Mouse (Mus musculus): ENCODE results near the gene Cabin1. TPM values are rescaled to one million over a fixed set of nuclear protein-coding genes. Genes with fewer than 3 reads are reported as not detected.

Cabin1 gene
- total RNA-seq, 1 experiment: 59.0 TPM

GRCm38 (mm10) chr10:75635693-75636055 lies 128.5 kb downstream of the Cabin1 start:
- no peaks in the 10 kb centered on the region for H3K9me3 ChIP-seq (ENCODE audit: control insufficient read depth, insufficient read depth, low read depth, low read length)
- peak; percentile 93 for DNase-seq (ENCODE audit: low read depth, low spot score)
- H3K27ac ChIP-seq (ENCODE audit: insufficient read depth, low read depth, low read length, poor library complexity, severe bottlenecking): peak overlapping the region; percentile 50; the same call in 1 of the 2 replicates
- in situ Hi-C loops (cut with MboI; ENCODE audit: low sequenced_read_pairs in 2 of 2, unreplicated experiment in 2 of 2): no loop called here
- H3K4me1 ChIP-seq (ENCODE audit: control insufficient read depth in 2 of 2, insufficient read depth in 2 of 2, low read length in 2 of 2, poor library complexity in 1 of 2): peaks cover 3 to 27% of the 10 kb centered on the region in 2 experiments; a peak in 3 of 4 replicates
- no peak overlapping the region for H3K9ac ChIP-seq (ENCODE audit: insufficient read depth, low read depth, low read length, poor library complexity, severe bottlenecking)
- peaks cover 3% of the 10 kb centered on the region; the same call in 1 of the 2 replicates for H3K36me3 ChIP-seq (ENCODE audit: control insufficient read depth, insufficient read depth, low read length, poor library complexity, severe bottlenecking)
- TF ChIP-seq ZC3H11A (IDR thresholded peaks at IDR 0.05; ENCODE audit: borderline replicate concordance, low read depth, low read length) (peak; percentile 72), ZNF384 (IDR thresholded peaks at IDR 0.05; ENCODE audit: low read depth, low read length) (0 out of 2 replicates have a peak, but pooled peaks have one; percentile 38), MAFK (IDR thresholded peaks at IDR 0.05; ENCODE audit: insufficient read depth, low read depth, low read length) (no peak), HCFC1 (IDR thresholded peaks at IDR 0.05; ENCODE audit: borderline replicate concordance, insufficient read depth, low read length) (peak; percentile 72; the same call in 1 of the 2 replicates), CHD2 (IDR thresholded peaks at IDR 0.05; ENCODE audit: low read depth, low read length) (no peak)
- peak overlapping the region; percentile 11 to 14; a peak in 3 of 4 replicates for H3K4me3 ChIP-seq (ENCODE audit: insufficient read depth in 1 of 2, low read depth in 1 of 2, low read length in 2 of 2, poor library complexity in 1 of 2, severe bottlenecking in 1 of 2)

GRCm38 (mm10) chr10:75635019-75635692 lies 129.0 kb downstream of the Cabin1 start:
- in situ Hi-C loops (cut with MboI; ENCODE audit: low sequenced_read_pairs in 2 of 2, unreplicated experiment in 2 of 2): no loop called here
- H3K4me1 ChIP-seq (ENCODE audit: control insufficient read depth in 2 of 2, insufficient read depth in 2 of 2, low read length in 2 of 2, poor library complexity in 1 of 2): peaks cover 3 to 27% of the 10 kb centered on the region in 2 experiments; a peak in 3 of 4 replicates
- H3K4me3 ChIP-seq (ENCODE audit: insufficient read depth in 1 of 2, low read depth in 1 of 2, low read length in 2 of 2, poor library complexity in 1 of 2, severe bottlenecking in 1 of 2): peak overlapping the region; percentile 11 to 14; a peak in 3 of 4 replicates
- H3K9me3 ChIP-seq (ENCODE audit: control insufficient read depth, insufficient read depth, low read depth, low read length): no peaks in the 10 kb centered on the region
- peaks cover 3% of the 10 kb centered on the region; the same call in 1 of the 2 replicates for H3K36me3 ChIP-seq (ENCODE audit: control insufficient read depth, insufficient read depth, low read length, poor library complexity, severe bottlenecking)
- TF ChIP-seq CHD2 (IDR thresholded peaks at IDR 0.05; ENCODE audit: low read depth, low read length): no peak
- no peak for TF ChIP-seq ZC3H11A (IDR thresholded peaks at IDR 0.05; ENCODE audit: borderline replicate concordance, low read depth, low read length)
- TF ChIP-seq ZNF384 (IDR thresholded peaks at IDR 0.05; ENCODE audit: low read depth, low read length): no peak
- TF ChIP-seq HCFC1 (IDR thresholded peaks at IDR 0.05; ENCODE audit: borderline replicate concordance, insufficient read depth, low read length): no peak
- no peak for TF ChIP-seq MAFK (IDR thresholded peaks at IDR 0.05; ENCODE audit: insufficient read depth, low read depth, low read length)
- no peak overlapping the region for H3K9ac ChIP-seq (ENCODE audit: insufficient read depth, low read depth, low read length, poor library complexity, severe bottlenecking)
- no peak for DNase-seq (ENCODE audit: low read depth, low spot score)
- H3K27ac ChIP-seq (ENCODE audit: insufficient read depth, low read depth, low read length, poor library complexity, severe bottlenecking): 0 out of 2 replicates have a peak overlapping the region, but pooled peaks have one; percentile 15

- no peak overlapping the region for H3K27ac ChIP-seq (ENCODE audit: insufficient read depth, low read depth, low read length, poor library complexity, severe bottlenecking)
- peaks cover 3% of the 10 kb centered on the region; the same call in 1 of the 2 replicates for H3K36me3 ChIP-seq (ENCODE audit: control insufficient read depth, insufficient read depth, low read length, poor library complexity, severe bottlenecking)
- no peak overlapping the region for H3K9ac ChIP-seq (ENCODE audit: insufficient read depth, low read depth, low read length, poor library complexity, severe bottlenecking)
- no peak for DNase-seq (ENCODE audit: low read depth, low spot score)
- H3K4me3 ChIP-seq (ENCODE audit: insufficient read depth in 1 of 2, low read depth in 1 of 2, low read length in 2 of 2, poor library complexity in 1 of 2, severe bottlenecking in 1 of 2): no peak overlapping the region
- peaks cover 3 to 24% of the 10 kb centered on the region in 2 experiments; a peak in 3 of 4 replicates for H3K4me1 ChIP-seq (ENCODE audit: control insufficient read depth in 2 of 2, insufficient read depth in 2 of 2, low read length in 2 of 2, poor library complexity in 1 of 2)
- in situ Hi-C loops (cut with MboI; ENCODE audit: low sequenced_read_pairs in 2 of 2, unreplicated experiment in 2 of 2): no loop called here
- H3K9me3 ChIP-seq (ENCODE audit: control insufficient read depth, insufficient read depth, low read depth, low read length): no peaks in the 10 kb centered on the region
- no peak for TF ChIP-seq ZNF384 (IDR thresholded peaks at IDR 0.05; ENCODE audit: low read depth, low read length)
Observed at GRCm38 (mm10) chr10:75634610-75635009, 129.5 kb downstream of the Cabin1 start.

- in situ Hi-C loops (cut with MboI; ENCODE audit: low sequenced_read_pairs in 2 of 2, unreplicated experiment in 2 of 2): no loop called here
- peaks cover under 1% of the 10 kb centered on the region; the same call in 1 of the 2 replicates for H3K36me3 ChIP-seq (ENCODE audit: control insufficient read depth, insufficient read depth, low read length, poor library complexity, severe bottlenecking)
- DNase-seq (ENCODE audit: low read depth, low spot score): no peak
- peaks cover 3 to 24% of the 10 kb centered on the region in 2 experiments; a peak in 3 of 4 replicates for H3K4me1 ChIP-seq (ENCODE audit: control insufficient read depth in 2 of 2, insufficient read depth in 2 of 2, low read length in 2 of 2, poor library complexity in 1 of 2)
- TF ChIP-seq MAFK (IDR thresholded peaks at IDR 0.05; ENCODE audit: insufficient read depth, low read depth, low read length): no peak
- peak; percentile 87 for TF ChIP-seq HCFC1 (IDR thresholded peaks at IDR 0.05; ENCODE audit: borderline replicate concordance, insufficient read depth, low read length)
- no peak overlapping the region for H3K9ac ChIP-seq (ENCODE audit: insufficient read depth, low read depth, low read length, poor library complexity, severe bottlenecking)
- 0 out of 4 replicates have a peak overlapping the region, but pooled peaks of 1 of the 2 experiments have one; percentile 28 for H3K4me3 ChIP-seq (ENCODE audit: insufficient read depth in 1 of 2, low read depth in 1 of 2, low read length in 2 of 2, poor library complexity in 1 of 2, severe bottlenecking in 1 of 2)
- no peaks in the 10 kb centered on the region for H3K9me3 ChIP-seq (ENCODE audit: control insufficient read depth, insufficient read depth, low read depth, low read length)
- no peak overlapping the region for H3K27ac ChIP-seq (ENCODE audit: insufficient read depth, low read depth, low read length, poor library complexity, severe bottlenecking)
Observed at GRCm38 (mm10) chr10:75633576-75634139, 130.5 kb downstream of the Cabin1 start.
